Mouse (Mus musculus): Measurements from ENCODE around the gene Barhl2. TPM values are rescaled to one million over a fixed set of nuclear protein-coding genes. Genes with fewer than 3 reads are reported as not detected.

Barhl2 gene
- polyA plus RNA-seq, 1 experiment from 2014 or later = not detected

- Histone ChIP-seq H3K27me3 (ENCODE audit: control insufficient read depth, insufficient read depth, low read length) (peaks cover 87% of the 10 kb centered on the region), H3K9ac (ENCODE audit: low read depth, low read length) (no peak overlapping the region), H3K4me2 (replicated peaks; ENCODE audit: low read depth, low read length) (no peak overlapping the region), H3K27ac (ENCODE audit: low read depth, low read length) (no peak overlapping the region), H3K4me1 (ENCODE audit: control insufficient read depth, insufficient read depth, low read length) (no peaks in the 10 kb centered on the region), H3K4me3 (ENCODE audit: low read length) (no peak overlapping the region), H3K9me3 (ENCODE audit: control insufficient read depth, low read length) (no peaks in the 10 kb centered on the region), H3K36me3 (ENCODE audit: control insufficient read depth, insufficient read depth, low read length) (no peaks in the 10 kb centered on the region)
- WGBS = under 1% methylated on average over 32 of the region's 32 CpGs
- peak; percentile 53; the same call in 1 of the 2 replicates for ATAC-seq (ENCODE audit: low FRiP score, low TSS enrichment)
Measured at GRCm38 (mm10) chr5:106451681-106452440, 6.1 kb downstream of the Barhl2 start.

GRCm38 (mm10) chr5:106450426-106451160, 7.4 kb downstream of the Barhl2 start:
- 6% methylated on average over 5 of the region's 5 CpGs for WGBS
- Histone ChIP-seq H3K9me3 (ENCODE audit: control insufficient read depth, low read length) (no peaks in the 10 kb centered on the region), H3K36me3 (ENCODE audit: control insufficient read depth, insufficient read depth, low read length) (no peaks in the 10 kb centered on the region), H3K4me1 (ENCODE audit: control insufficient read depth, insufficient read depth, low read length) (no peaks in the 10 kb centered on the region), H3K27ac (ENCODE audit: low read depth, low read length) (no peak overlapping the region), H3K9ac (ENCODE audit: low read depth, low read length) (no peak overlapping the region), H3K4me3 (ENCODE audit: low read length) (no peak overlapping the region), H3K27me3 (ENCODE audit: control insufficient read depth, insufficient read depth, low read length) (peaks cover 92% of the 10 kb centered on the region), H3K4me2 (replicated peaks; ENCODE audit: low read depth, low read length) (no peak overlapping the region)
- ATAC-seq (ENCODE audit: low FRiP score, low TSS enrichment) = no peak

GRCm38 (mm10) chr5:106449720-106450425, 8.1 kb downstream of the Barhl2 start:
- H3K36me3 ChIP-seq (ENCODE audit: control insufficient read depth, insufficient read depth, low read length) = no peaks in the 10 kb centered on the region
- 5% methylated on average over 4 of the region's 4 CpGs for WGBS
- ATAC-seq (ENCODE audit: low FRiP score, low TSS enrichment) = no peak
- H3K27ac ChIP-seq (ENCODE audit: low read depth, low read length) = no peak overlapping the region
- H3K27me3 ChIP-seq (ENCODE audit: control insufficient read depth, insufficient read depth, low read length) = peaks cover 92% of the 10 kb centered on the region
- no peak overlapping the region for H3K4me2 ChIP-seq (replicated peaks; ENCODE audit: low read depth, low read length)
- H3K9me3 ChIP-seq (ENCODE audit: control insufficient read depth, low read length) = no peaks in the 10 kb centered on the region
- no peak overlapping the region for H3K4me3 ChIP-seq (ENCODE audit: low read length)
- no peak overlapping the region for H3K9ac ChIP-seq (ENCODE audit: low read depth, low read length)
- H3K4me1 ChIP-seq (ENCODE audit: control insufficient read depth, insufficient read depth, low read length) = no peaks in the 10 kb centered on the region

- Histone ChIP-seq H3K27me3 (ENCODE audit: control insufficient read depth, insufficient read depth, low read length) (peaks cover 89% of the 10 kb centered on the region), H3K27ac (ENCODE audit: low read depth, low read length) (no peak overlapping the region), H3K4me1 (ENCODE audit: control insufficient read depth, insufficient read depth, low read length) (no peaks in the 10 kb centered on the region), H3K9me3 (ENCODE audit: control insufficient read depth, low read length) (no peaks in the 10 kb centered on the region), H3K9ac (ENCODE audit: low read depth, low read length) (no peak overlapping the region), H3K4me3 (ENCODE audit: low read length) (no peak overlapping the region), H3K4me2 (replicated peaks; ENCODE audit: low read depth, low read length) (no peak overlapping the region), H3K36me3 (ENCODE audit: control insufficient read depth, insufficient read depth, low read length) (no peaks in the 10 kb centered on the region)
- WGBS = 0% methylated on average over 6 of the region's 6 CpGs
- ATAC-seq (ENCODE audit: low FRiP score, low TSS enrichment) = no peak
Measured at GRCm38 (mm10) chr5:106448798-106449125, 9.2 kb downstream of the Barhl2 start.

GRCm38 (mm10) chr5:106447951-106448797, 9.8 kb downstream of the Barhl2 start:
- ATAC-seq (ENCODE audit: low FRiP score, low TSS enrichment) = no peak
- Histone ChIP-seq H3K27me3 (ENCODE audit: control insufficient read depth, insufficient read depth, low read length) (peaks cover 86% of the 10 kb centered on the region), H3K4me1 (ENCODE audit: control insufficient read depth, insufficient read depth, low read length) (no peaks in the 10 kb centered on the region), H3K36me3 (ENCODE audit: control insufficient read depth, insufficient read depth, low read length) (no peaks in the 10 kb centered on the region), H3K4me3 (ENCODE audit: low read length) (no peak overlapping the region), H3K9ac (ENCODE audit: low read depth, low read length) (no peak overlapping the region), H3K27ac (ENCODE audit: low read depth, low read length) (no peak overlapping the region), H3K4me2 (replicated peaks; ENCODE audit: low read depth, low read length) (no peak overlapping the region), H3K9me3 (ENCODE audit: control insufficient read depth, low read length) (no peaks in the 10 kb centered on the region)
- WGBS = 3% methylated on average over 50 of the region's 50 CpGs

- Histone ChIP-seq H3K9ac (ENCODE audit: low read depth, low read length) (no peak overlapping the region), H3K9me3 (ENCODE audit: control insufficient read depth, low read length) (no peaks in the 10 kb centered on the region), H3K27me3 (ENCODE audit: control insufficient read depth, insufficient read depth, low read length) (peaks cover 85% of the 10 kb centered on the region), H3K36me3 (ENCODE audit: control insufficient read depth, insufficient read depth, low read length) (no peaks in the 10 kb centered on the region), H3K27ac (ENCODE audit: low read depth, low read length) (no peak overlapping the region), H3K4me2 (replicated peaks; ENCODE audit: low read depth, low read length) (no peak overlapping the region), H3K4me1 (ENCODE audit: control insufficient read depth, insufficient read depth, low read length) (no peaks in the 10 kb centered on the region), H3K4me3 (ENCODE audit: low read length) (no peak overlapping the region)
- 27% methylated on average over 14 of the region's 14 CpGs for WGBS
- ATAC-seq (ENCODE audit: low FRiP score, low TSS enrichment) = no peak
Measured at GRCm38 (mm10) chr5:106447091-106447820, 10.7 kb downstream of the Barhl2 start.

- ATAC-seq (ENCODE audit: low FRiP score, low TSS enrichment) = 0 out of 2 replicates have a peak, but pooled peaks have one; percentile 49
Measured at GRCm38 (mm10) chr5:106446593-106446992, 11.4 kb downstream of the Barhl2 start.

GRCm38 (mm10) chr5:106445681-106446080, 12.3 kb downstream of the Barhl2 start:
- Histone ChIP-seq H3K27me3 (ENCODE audit: control insufficient read depth, insufficient read depth, low read length) (peaks cover 76% of the 10 kb centered on the region), H3K9ac (ENCODE audit: low read depth, low read length) (no peak overlapping the region), H3K9me3 (ENCODE audit: control insufficient read depth, low read length) (no peaks in the 10 kb centered on the region), H3K4me1 (ENCODE audit: control insufficient read depth, insufficient read depth, low read length) (no peaks in the 10 kb centered on the region), H3K36me3 (ENCODE audit: control insufficient read depth, insufficient read depth, low read length) (no peaks in the 10 kb centered on the region), H3K4me3 (ENCODE audit: low read length) (no peak overlapping the region), H3K4me2 (replicated peaks; ENCODE audit: low read depth, low read length) (no peak overlapping the region), H3K27ac (ENCODE audit: low read depth, low read length) (no peak overlapping the region)
- no peak for ATAC-seq (ENCODE audit: low FRiP score, low TSS enrichment)
- WGBS = 81% methylated on average over 3 of the region's 3 CpGs

More at GRCm38 (mm10) chr5:106446593-106446992, 11.4 kb downstream of the Barhl2 start:
- 4% methylated on average over 8 of the region's 8 CpGs for WGBS
- Histone ChIP-seq H3K9me3 (ENCODE audit: control insufficient read depth, low read length) (no peaks in the 10 kb centered on the region), H3K9ac (ENCODE audit: low read depth, low read length) (no peak overlapping the region), H3K4me1 (ENCODE audit: control insufficient read depth, insufficient read depth, low read length) (no peaks in the 10 kb centered on the region), H3K27me3 (ENCODE audit: control insufficient read depth, insufficient read depth, low read length) (peaks cover 84% of the 10 kb centered on the region), H3K4me2 (replicated peaks; ENCODE audit: low read depth, low read length) (no peak overlapping the region), H3K36me3 (ENCODE audit: control insufficient read depth, insufficient read depth, low read length) (no peaks in the 10 kb centered on the region), H3K27ac (ENCODE audit: low read depth, low read length) (no peak overlapping the region), H3K4me3 (ENCODE audit: low read length) (no peak overlapping the region)

Data from kidney, embryonic 14.5 days (tissue).